Mouse (Mus musculus): ENCODE data around the gene Zmynd10.

GRCm38 (mm10) chr9:107550491-107551116 is 3.5 kb downstream of the Zmynd10 start:
- TF ChIP-seq CTCF (IDR thresholded peaks at IDR 0.05; ENCODE audit: control insufficient read depth, insufficient read depth, insufficient read length), result no peak
- no peak for TF ChIP-seq MYOG (IDR thresholded peaks at IDR 0.05; ENCODE audit: control insufficient read depth, extremely low read depth, insufficient read length)
- no peak for TF ChIP-seq MAX (IDR thresholded peaks at IDR 0.05)
- TF ChIP-seq USF1 (IDR thresholded peaks at IDR 0.05; ENCODE audit: low read depth), result no peak
- TF ChIP-seq FOSL1 (IDR thresholded peaks at IDR 0.05; ENCODE audit: insufficient read depth, low read length, poor library complexity, severe bottlenecking), result no peak

All from C2C12 (cell line).